Mouse (Mus musculus) heart, adult 2 months (tissue): ENCODE results near the gene Serpinb8.

Experiments
- CTCF ChIP-seq: fragments of 200-600 bp; IDR thresholded peaks from 2 replicates; pipeline ENCODE4 v1.8.1; 2022; ENCODE audit warnings: antibody characterized with exemption, mild to moderate bottlenecking, moderate library complexity
- EP300 ChIP-seq: fragments of 200-500 bp; IDR thresholded peaks from 2 replicates; pipeline ENCODE4 v1.6.1; 2011; ENCODE audit warnings: low read depth, low read length, control low read depth; ENCODE audit not compliant: insufficient read depth
- POLR2A ChIP-seq: fragments of 200-500 bp; IDR thresholded peaks from 2 replicates; pipeline ENCODE4 v1.6.1; 2011; ENCODE audit warnings: mild to moderate bottlenecking, low read depth, low read length, control low read depth; ENCODE audit not compliant: insufficient read depth

DNA sequence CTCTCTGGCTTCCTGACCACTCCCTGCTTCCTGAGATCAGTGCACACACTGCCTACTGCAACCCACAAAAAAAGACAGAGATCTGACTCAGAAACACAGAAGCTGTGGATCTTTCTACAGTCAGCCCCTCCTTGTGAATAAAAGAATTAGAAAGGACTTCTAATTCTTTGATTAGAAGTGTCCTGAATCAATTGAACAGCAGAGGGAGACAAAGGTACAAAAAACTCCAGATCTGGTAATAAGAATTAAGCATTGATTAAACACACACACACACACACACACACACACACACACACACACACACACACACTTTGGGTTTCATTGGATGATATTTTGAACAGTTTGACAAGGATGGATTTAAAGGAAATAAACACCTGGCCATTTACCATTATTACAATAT lies 24.2 kb upstream of the Serpinb8 start:
- TF ChIP-seq EP300 (no peak), POLR2A (no peak), CTCF (peak; percentile 30)
